Mouse (Mus musculus): ENCODE measurements around the gene Acap1. TPM values are rescaled to one million over a fixed set of nuclear protein-coding genes. Genes with fewer than 3 reads are reported as not detected.
"Not testable (repeated sequence)": the region's sequence is repeated elsewhere in the genome, so short reads cannot be mapped to it uniquely, and the experiment has no call there.

Acap1 gene
- polyA plus RNA-seq, 1 experiment, result 2.5 TPM

- DNase-seq (ENCODE audit: low spot score), result peak; percentile 100
Measured at GRCm38 (mm10) chr11:69921114-69922011, 26.0 kb upstream of the Acap1 start, which contains the start of gene Eif5a. TSS of gene Eif5a (minus strand) at chr11:69921958.

GRCm38 (mm10) chr11:69920266-69921031, 25.1 kb upstream of the Acap1 start:
- no peak for DNase-seq (ENCODE audit: low spot score)

DNA sequence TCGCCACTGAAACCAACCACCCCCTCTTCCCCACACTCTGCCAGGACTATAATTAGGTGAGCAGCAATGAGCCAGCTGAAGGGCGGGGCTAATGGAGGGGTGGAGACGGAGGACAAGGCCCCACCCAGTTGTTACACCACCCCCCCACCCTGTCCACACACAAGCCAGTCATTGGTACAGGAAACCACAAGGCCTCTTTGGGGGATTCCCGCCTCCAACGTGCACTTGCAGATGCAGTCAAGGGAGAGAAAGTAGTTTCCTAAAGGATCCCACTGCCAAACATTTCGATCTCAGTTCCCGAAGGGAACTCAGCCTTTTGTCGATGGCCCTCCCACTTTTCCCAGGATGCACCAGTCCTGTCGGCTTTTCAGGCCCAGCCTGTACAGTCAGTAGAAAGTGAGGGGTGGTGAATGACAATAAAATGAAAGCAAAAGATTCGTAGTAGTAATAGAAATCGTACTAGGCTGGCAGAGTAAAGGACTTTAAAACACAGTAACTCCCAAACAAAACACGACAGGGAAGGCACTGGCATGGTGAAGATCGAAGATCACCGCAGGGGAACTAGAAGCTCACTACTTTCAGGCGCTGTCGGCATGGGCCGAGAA, 24.4 kb upstream of the Acap1 start:
- no peak for DNase-seq (ENCODE audit: low spot score)

DNA sequence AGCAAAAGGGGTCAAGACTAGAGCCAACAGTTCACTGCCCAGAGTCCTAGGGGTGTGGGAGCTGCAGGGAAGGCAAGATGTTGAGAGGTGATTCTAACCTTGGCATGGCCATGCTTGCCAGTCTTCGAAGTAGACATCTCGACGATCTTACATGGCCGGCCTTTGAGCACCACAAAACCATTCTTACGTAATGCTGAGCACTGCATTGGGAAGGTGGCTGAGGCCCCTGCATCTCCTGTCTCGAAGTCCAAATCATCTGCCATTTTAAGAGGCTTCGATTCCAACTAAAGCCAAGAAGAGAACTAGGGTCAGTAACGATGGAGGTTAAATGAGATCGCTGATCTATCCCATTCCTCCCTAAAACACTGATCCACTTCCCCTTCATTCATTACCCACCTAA, 23.7 kb upstream of the Acap1 start:
- no peak for DNase-seq (ENCODE audit: low spot score)

GRCm38 (mm10) chr11:69918118-69918517, 22.8 kb upstream of the Acap1 start:
- DNase-seq (ENCODE audit: low spot score), result no peak

GRCm38 (mm10) chr11:69917379-69917948, 22.1 kb upstream of the Acap1 start:
- DNase-seq (ENCODE audit: low spot score), result no peak

DNA sequence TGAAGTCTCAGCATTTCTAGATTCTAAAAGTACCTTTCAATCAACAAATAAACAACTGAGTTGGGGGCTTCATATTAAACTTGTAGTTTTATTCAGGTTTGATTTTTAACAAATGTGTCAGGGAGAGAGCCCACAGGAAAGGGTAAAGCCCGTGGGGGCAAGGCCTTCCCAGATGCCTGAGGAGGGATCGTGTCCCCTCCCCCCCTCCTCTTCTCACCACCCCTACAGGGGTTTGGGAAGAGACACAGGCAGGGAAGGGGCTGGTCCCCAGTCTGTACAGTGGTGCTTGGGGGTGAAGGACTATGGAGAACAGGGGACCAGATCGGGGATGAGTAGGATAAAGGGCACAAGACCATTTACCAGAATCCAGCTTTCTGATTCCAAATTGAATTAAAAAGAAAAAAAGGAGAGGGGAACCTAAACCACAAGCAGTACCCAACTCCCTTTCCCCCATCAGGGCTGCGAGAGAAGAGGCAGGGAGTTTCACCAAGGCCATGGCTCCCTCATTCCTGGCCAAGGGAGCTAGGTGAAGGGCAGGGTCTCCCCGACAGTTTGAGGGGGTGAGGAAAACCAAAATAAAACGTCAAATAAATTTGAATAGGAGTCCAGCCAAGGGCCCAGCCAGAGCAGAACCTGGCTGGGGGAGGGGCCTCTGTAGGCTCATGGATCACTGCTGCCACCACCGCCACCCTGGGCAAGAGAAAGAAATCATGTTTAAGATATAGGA, 21.5 kb upstream of the Acap1 start:
- not testable (repeated sequence) for DNase-seq (ENCODE audit: low spot score)

DNA sequence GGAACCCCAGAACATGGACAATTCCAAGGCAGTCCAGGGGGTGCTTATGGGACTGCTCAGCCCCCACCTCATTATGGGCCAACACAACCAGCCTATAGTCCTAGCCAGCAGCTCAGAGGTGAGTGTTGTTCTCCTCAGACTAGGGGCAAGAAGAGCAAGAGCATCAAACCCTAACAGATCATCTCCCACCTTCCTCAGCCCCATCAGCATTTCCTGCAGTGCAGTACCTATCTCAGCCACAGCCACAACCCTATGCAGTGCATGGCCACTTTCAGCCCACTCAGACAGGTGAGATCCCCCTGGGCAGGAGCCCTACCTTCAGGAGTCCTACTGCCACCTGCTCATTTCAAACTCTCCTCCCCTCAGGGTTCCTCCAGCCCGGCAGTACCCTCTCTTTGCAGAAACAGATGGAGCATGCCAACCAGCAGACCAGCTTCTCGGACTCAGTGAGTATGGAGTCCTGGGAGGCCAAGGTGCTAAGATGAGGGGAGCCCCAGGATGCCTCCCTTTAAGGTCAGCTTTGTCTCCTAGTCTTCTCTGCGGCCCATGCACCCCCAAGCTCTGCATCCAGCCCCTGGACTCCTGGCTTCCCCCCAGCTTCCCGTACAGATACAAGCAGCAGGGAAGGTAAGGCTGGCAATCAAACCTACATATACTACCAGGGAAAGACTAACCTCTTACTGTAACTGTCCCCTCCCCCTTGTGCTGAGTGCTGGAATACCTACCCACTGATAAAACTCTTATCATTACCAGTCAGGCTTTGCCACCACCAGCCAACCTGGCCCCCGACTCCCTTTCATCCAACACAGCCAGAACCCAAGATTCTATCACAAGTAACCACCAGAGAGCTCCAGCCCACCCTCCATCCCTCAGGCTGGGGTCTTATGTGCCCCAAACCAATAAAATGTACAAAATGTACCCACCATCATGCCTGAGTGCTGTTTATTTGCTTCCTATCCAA, 20.6 kb upstream of the Acap1 start:
- DNase-seq (ENCODE audit: low spot score), result no peak

DNA sequence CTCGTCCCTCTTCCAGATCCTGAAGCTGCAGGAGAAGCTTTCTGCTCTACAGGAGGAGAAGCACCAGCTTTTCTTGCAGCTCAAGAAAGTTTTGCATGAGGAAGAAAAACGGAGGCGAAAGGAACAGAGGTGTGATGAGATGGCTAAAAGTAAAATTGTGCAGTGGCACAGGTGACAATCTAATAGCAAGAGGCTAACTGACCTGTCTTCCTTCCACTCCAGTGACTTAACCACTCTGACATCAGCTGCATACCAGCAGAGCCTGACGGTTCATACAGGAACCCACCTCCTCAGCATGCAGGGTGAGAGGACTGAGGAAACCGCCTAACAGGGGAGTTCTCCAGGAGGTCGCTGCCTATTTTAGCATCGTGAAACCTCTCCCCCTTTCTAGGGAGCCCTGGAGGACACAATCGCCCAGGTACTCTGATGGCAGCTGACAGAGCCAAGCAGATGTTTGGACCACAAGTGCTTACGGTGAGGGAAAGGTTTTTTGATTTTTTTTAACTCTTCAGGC, 19.6 kb upstream of the Acap1 start:
- DNase-seq (ENCODE audit: low spot score), result no peak

GRCm38 (mm10) chr11:69914372-69914764, 19.0 kb upstream of the Acap1 start:
- no peak for DNase-seq (ENCODE audit: low spot score)

DNA sequence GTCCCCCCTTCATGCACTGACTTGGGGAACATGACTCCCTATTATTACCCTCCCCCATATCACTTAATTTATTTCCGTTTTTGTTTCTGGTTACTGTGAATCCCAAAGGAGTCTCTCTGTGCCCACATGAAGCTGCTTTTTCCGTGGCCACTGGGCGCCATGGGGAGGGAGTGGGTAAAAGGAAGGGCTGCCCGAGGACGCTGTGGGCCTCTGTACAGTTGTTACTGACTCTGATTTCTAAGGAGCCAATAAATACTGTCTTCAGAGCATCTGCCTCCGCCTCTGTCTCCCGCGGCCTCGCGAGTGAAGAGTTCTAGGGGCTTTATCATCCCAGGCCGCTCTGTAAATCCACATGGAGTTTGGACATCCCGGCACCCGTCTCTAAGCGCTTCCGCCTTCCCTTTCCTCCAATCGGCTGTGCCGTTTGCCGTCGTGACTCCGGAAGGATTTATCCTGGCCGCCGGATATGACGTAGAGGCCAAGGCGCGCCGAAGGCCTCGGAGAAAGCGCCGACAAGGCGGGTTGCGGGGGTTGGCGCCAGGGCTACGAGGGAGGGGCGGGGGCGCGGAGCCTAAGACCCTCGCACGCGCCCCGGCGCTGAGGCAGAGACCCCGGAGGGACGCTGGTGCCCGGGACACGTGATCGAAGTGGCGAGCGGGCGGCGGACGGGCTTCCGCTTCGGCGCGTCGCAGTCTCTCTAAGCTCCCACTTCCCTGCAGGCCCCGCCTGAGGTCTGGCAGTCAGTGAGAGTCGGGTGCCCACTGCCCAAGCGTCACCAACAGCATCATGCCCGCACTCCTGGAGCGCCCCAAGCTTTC, 18.4 kb upstream of the Acap1 start, which contains the start of gene Gps2:
TSS of gene Gps2 (plus strand) at position 335 of the 818 bp plus-strand sequence.
- DNase-seq (ENCODE audit: low spot score), result peak; percentile 89

DNA sequence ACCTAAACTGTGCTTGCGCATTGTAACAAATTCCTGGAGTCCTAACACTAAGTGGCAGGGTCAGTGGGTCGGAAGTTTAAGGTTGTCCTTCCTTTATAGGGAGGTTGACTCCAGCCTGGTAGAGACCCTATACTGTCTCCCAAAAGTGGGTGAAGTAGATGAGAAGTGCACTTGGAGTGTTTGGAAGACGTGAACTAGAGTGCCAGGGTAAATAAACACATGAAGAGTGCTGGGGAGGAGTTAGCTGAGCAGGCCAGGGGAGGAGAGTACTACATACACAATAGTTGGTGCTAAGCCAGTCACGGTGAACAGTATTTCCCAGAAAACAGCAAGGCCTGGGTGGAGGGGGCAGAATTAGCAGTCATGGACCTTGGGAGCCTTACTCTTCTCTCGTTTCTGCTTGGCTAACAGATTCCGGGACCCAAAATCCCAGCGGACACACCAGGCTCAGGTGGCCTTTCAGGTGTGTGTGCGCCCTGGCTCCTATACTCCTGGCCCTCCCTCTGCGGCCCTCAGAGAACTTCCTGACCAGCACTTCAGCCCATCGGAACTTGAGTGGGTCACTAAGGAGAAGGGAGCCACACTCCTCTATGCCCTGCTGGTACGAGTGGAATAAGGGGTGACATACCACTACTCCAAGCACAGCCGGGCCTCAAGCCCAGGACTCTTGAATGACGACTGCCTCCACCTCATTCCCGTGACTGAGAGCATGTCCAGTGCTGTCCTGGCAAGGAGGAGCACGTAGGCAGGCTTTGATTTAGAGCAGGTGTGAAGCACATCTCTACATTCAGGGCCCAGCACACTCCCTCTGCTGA, 17.6 kb upstream of the Acap1 start:
- DNase-seq (ENCODE audit: low spot score), result no peak

- no peak for DNase-seq (ENCODE audit: low spot score)
Measured at GRCm38 (mm10) chr11:69911701-69912100, 16.4 kb upstream of the Acap1 start.

GRCm38 (mm10) chr11:69910781-69911560, 15.6 kb upstream of the Acap1 start:
- no peak for DNase-seq (ENCODE audit: low spot score)

- no peak for DNase-seq (ENCODE audit: low spot score)
Measured at GRCm38 (mm10) chr11:69910177-69910576, 14.8 kb upstream of the Acap1 start.

DNA sequence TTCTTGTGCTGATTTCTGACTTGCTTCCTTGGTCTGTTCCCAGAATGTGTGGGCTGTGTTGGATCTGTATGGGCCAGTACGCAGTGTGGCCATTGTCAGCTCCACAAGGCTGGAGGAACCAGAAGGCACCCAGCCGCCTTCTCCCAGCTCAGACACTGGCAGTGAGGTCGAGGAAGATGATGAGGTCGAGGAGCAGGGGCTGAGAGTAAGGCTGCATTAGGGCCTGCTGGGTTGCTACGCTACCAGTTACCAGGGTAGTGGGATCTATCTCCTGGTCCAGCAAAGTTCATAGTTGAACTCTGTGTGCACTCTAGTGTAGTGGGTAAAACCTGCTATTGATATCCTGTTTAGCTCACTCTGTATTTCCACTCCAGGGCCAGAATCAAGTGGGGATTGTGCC, 13.8 kb upstream of the Acap1 start:
- DNase-seq (ENCODE audit: low spot score), result no peak

DNA sequence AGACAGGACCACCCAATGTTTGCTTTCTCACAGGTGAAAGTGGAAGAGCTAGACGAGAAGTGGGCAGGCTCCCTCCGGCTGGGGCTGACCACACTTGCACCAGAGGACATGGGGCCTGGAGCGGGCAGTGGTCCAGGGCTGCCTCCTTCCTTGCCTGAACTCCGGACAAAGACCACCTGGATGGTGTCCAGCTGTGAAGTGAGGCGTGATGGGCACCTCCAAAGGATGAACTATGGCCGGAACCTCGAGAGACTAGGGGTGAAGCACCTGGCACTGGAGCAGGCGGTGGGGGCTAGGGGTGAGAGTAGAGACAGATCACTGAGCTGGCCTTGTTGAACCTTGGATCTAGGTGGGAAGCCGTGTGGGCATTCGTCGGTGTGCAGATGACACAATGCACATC, 13.3 kb upstream of the Acap1 start:
- no peak for DNase-seq (ENCODE audit: low spot score)

Data from urinary bladder, adult 2 months (tissue).